Mouse (Mus musculus) frontal cortex, postnatal 10 days (tissue): ENCODE data around the gene Eva1b.

ENCODE experiments used
- DNase-seq, 2 experiments: peaks; one replicate each; pipeline ENCODE4 v3.0.0; 2022; ENCODE audit warnings: low spot score in 2 of 2, mixed read lengths in 1 of 2

Eva1b gene

GRCm38 (mm10) chr4:126147533-126148160, at the start of gene Eva1b:
Eva1b (plus strand) TSS chr4:126147744.
- no peak for DNase-seq

GRCm38 (mm10) chr4:126099365-126099764, 48.2 kb upstream of the Eva1b start:
- no peak for DNase-seq

DNA sequence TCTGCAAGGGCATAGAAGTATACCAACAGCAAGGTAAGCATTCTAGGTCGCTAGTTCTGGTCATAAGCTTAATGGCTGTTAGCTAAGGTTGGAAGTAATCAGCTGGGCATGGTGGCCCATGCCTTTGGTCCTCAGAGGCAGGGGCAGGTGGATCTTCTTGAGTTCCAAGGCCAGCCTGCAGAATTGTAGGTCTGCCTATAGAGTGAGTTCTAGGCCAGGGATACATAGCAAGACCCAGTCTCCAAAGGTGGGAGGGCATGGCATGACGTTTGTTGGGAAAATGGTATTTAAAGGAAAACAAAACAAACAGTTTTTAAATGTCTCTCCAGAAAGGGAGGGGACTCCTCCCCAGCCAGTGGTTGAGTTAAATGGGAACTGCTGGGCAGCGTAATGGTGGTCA, 46.8 kb upstream of the Eva1b start:
- no peak for DNase-seq

GRCm38 (mm10) chr4:126102061-126102841, 45.3 kb upstream of the Eva1b start:
- no peak for DNase-seq

DNA sequence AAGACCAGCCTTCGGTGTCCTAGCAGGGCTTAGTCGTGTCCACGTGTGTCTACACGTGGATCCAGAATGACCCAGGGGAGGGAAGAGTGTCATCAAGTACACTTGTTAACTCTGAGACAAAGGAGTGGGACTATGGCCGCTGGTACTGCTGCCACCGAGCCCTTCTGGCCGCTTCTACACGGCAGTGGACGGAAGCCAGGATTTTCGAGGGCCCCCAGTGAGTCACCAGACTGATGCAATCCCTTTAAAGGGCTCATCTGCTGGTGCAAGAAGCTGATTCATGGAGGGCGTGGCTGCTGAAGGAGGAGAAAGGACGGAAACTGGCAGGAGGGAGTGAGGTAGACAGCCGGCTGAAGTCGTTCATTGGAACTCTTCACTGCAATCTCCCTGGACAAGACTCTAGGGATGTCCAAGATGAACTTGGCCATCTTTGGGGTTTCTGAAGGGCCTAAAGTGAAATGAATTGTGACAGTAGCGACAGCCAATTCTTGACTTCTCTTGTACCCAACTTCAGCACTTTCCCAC, 44.4 kb upstream of the Eva1b start:
- DNase-seq, result peak; percentile 68 to 82

GRCm38 (mm10) chr4:126103590-126104068, 43.9 kb upstream of the Eva1b start, which contains the start of gene Stk40:
Stk40 (plus strand) TSS chr4:126103957.
- DNase-seq, result peak; percentile 93

GRCm38 (mm10) chr4:126104261-126105075, 43.1 kb upstream of the Eva1b start:
- DNase-seq, result no peak

DNA sequence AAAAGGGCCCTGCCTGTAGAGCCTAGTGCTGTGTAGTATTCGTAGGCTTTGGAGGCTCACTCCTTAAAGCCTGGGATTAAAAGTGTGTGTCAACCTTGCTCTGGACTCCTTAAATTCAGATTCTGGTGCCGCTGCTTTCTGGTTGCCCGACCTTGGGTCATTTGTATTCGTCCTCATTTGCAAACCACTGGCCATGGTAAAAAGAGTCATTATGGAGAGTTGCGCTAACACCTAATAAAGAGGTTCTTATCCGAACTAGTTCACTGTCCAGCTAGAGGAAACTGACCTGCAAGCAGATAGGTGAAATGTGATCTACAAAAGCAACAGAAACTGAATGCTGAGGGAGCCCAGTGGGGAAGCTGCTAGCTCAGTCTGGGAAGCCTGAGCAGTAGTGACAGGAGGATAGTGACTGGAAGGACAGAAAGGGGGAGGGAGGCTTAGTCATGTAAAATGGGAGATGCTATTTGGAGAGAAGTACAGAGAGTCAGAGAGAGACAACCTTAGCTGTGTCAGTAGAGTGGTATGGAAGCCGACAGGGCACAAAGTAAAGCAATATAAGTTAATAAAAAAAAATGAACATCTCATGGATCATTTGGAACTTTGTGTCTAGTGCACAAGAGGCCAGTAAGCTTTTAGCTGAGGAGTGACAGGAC, 42.3 kb upstream of the Eva1b start:
- DNase-seq, result no peak

DNA sequence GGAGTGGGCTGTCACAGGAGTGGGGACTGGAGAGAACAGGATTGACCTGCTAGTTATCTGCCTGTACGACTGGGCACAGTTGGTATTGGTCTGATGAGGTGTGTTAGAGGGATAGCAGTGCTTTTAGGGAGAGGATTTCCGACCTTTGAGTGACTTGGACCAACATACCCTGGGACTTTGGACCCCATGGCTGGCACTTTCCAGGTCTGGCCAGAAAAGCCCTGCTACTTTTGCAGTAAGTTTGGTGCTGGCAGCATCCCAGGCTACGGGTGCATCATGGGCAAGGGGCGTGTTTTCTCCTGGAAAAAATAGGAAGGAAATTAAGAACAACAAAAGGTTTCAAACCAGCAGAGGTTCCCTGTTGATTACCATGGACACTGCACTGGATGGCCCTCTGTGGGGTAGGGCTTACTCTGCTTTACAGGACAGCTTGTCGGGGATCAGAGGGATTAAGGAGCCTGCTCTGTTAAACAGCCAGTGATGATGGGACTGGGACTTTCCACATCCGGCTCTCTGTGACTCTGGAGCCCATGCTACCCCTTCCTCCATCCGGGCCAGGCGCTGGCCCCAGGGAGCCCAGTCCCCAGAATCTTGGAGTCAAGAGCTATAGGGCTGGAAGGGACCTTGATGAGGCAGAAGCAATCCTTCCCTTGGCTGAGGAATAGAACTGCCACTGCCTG, 39.3 kb upstream of the Eva1b start:
- no peak for DNase-seq

DNA sequence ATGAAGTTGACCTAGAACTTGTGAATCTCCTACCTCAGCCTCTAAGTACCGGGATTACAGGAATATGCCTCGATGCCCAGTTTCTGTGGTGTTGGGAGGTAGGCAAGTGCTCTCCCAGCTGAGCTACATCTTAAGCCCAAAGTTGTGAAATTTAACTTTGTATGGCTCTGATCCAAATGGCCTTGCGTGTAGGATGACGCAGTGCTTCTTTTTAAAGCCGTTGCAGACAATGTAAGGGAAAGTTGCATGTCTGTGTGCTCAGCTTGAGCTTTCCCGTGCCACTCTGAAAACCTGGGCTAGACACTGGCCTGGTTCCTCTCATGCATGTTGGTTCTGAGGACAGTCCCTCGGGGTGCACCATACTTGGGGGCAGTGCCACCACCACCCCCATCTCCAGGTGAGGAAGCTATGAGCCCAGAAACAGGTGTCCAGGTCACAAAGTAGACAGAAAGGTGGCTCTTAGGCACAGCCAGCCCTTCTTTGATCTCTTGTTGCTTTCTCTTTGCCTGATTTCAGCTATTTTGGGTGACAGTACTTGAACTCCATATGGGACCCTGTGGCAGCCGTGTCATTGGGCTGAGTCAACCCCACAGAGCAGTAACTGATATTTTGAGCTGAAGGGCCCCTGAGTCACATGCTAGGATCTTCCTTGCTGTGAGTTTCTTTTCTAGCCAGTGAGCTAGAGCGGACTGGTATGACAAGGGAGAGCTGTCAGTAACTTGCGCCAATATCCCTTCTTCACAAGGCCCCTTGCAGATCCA, 37.8 kb upstream of the Eva1b start:
- no peak for DNase-seq

GRCm38 (mm10) chr4:126110374-126111152, 37.0 kb upstream of the Eva1b start:
- peak; percentile 59 to 60 for DNase-seq

DNA sequence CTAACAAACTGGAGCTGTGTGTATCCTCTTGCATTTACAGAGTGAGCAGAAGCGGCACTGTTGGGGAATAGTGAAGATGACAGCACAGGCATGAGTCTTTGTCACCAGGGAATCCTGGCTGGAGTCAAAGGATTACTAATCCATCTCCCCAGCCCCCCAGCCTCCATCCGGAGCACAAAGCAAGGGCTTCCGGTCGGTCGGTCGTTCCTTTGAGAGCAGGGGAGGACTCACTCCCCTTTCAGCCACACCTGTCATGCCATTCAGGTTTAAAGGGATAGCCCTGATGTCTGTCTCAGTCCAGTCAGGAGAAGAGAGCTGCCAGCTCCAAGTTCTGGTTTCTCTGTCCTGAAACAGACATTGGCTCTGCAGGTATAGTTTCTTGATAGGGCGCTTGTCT, 36.4 kb upstream of the Eva1b start:
- no peak for DNase-seq

- DNase-seq, result no peak
Observed at GRCm38 (mm10) chr4:126113243-126113642, 34.3 kb upstream of the Eva1b start.

DNA sequence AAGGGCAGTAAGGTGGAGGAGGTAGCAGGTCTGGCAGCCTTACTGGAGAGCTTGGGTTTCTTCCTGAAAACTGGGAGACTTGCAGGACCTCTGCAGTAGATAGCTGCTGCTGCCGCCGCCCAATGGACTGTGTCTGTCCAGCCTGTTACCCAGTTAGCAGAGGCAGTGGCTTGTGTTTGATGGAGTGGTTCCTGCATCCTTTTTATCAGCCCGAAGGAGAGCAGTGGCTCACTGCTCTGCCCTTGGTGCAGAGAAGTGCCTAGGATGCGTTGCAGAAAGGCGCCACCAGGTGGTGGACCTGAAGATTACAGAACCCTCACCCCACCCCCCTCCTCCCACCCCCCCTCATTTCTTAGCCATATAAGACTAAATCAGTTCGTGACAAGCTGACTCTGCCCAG, 33.6 kb upstream of the Eva1b start:
- DNase-seq, result no peak

GRCm38 (mm10) chr4:126115411-126115810, 32.1 kb upstream of the Eva1b start:
- DNase-seq, result no peak

DNA sequence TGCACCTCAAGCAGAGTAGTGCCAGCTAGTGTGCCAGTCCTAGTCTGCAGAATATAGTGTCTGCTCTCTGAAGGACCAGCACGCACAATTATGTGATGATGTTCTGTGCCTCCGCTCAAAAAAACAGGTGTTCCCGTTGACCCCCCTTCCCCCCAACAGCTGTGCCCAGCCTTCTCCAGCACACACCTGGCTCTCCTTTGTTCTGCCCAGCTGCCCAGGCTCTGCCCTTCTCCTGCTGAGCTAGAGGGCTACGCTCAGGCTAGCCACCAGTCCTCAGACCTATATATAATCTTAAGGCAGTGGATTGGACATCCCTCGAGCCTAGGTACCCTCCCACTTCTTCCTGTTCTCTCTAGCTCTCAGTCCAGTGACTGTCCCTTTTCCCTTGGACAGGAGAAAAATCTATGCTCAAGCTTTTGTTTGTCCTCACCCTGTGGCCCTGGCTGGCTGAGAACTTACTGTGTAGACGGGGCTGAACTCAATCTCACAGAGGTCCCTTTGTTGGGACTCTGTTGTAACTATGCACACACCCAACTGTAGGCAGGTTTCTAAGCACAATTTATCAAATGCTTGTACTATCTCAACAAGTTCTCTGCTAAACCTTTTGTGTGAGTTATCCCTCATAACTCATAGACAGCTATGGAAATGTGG, 31.5 kb upstream of the Eva1b start:
- DNase-seq, result no peak

GRCm38 (mm10) chr4:126117116-126117515, 30.4 kb upstream of the Eva1b start:
- no peak for DNase-seq

GRCm38 (mm10) chr4:126118651-126119050, 28.9 kb upstream of the Eva1b start:
- peak; percentile 48 to 70 for DNase-seq

DNA sequence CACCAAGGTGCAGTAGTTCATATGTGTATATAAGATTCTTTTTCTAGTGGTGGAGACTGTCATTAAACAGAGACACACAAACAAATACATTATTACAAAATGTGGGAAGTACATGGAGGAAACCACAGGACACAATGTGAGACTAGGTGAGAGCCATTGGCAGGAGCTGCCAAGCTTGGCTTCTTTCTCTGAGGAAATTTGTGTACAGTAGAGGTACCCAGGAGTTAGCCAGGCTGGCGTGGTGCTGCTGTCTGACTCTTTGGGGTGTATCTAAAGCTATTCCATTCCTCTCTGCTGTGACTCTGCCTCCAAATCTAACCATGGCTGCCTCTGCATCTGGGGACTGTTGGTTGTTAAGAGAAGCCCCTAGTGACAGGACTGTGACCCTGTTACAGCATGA, 28.5 kb upstream of the Eva1b start:
- no peak for DNase-seq
